Mouse (Mus musculus) layer of hippocampus, adult 11-12 months (tissue): ENCODE results near the gene Peli2.
A peak's percentile ranks its signal among the peaks of the same experiment; 100 is the strongest.

Experiments
- DNase-seq: peaks from one replicate; pipeline ENCODE4 v3.0.0; 2022; ENCODE audit warnings: low spot score

Peli2 gene

GRCm38 (mm10) chr14:48289602-48290599, 169.3 kb downstream of the Peli2 start:
- no peak for DNase-seq

GRCm38 (mm10) chr14:48293498-48293897, 172.9 kb downstream of the Peli2 start:
- DNase-seq: no peak

GRCm38 (mm10) chr14:48295410-48295809, 174.8 kb downstream of the Peli2 start:
- no peak for DNase-seq

- no peak for DNase-seq
Observed at GRCm38 (mm10) chr14:48295815-48296271, 175.2 kb downstream of the Peli2 start.

DNA sequence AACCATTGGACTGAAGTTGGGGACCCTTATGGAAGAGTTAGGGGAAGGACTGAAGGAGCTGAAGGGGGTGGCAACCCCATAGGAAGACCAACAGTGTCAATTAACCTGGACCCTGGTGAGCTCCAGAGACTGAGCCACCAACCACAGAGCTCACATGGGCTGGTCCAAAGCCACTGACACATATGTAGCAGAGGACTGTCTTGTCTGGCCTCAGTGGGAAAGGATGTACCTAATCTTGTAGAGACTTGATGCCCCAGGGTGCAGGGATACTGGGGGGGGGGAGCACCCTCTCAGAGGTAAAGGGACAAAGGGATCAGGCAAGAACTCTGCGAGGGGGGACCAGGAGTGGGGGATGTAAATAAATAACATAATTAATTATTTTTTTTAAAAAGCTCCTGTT, 176.2 kb downstream of the Peli2 start:
- DNase-seq: no peak

- no peak for DNase-seq
Observed at GRCm38 (mm10) chr14:48302471-48303186, 182.0 kb downstream of the Peli2 start.

- peak; percentile 26 for DNase-seq
Observed at GRCm38 (mm10) chr14:48303235-48303634, 182.6 kb downstream of the Peli2 start.

DNA sequence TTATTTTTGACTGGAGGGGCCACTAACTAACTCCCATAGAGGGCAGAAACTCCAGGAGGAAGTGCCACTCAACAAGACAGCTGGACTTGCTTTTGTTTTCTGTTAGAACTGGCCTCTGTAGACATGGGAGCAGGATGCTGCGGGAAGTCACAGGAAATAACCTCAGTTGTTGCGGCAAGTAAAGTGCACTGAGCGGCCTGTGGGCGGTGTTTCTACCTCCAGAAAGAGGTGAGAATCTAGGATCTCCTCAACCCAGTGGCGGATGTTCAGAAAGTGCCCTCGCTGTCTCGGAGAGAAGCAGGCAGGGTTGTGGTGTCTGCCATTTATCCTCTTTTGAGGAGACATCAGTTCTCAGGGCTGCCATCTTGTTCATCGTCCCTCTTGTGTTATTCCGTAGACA, 183.2 kb downstream of the Peli2 start:
- DNase-seq: no peak

DNA sequence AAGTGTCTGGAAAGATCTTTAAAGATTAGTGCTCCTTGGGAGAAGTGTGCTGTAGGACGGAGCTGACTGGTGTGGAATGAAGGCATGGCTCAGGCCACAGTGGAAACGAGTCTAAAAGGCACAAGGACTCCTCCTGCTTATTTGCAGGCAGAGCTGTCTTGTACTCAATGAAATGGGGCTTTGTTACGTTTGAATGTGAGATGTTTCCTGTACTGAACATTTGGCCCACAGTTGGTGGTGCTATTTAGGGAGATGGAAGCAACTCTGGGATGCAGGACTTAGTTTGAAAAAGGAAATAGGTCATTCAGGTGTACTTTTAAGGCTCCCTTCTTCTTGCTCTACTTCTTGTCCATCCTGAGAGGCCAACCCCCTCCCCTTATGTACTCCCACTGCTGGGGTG, 192.6 kb downstream of the Peli2 start:
- no peak for DNase-seq

GRCm38 (mm10) chr14:48316396-48316795, 195.8 kb downstream of the Peli2 start:
- DNase-seq: no peak

GRCm38 (mm10) chr14:48323771-48324459, 203.3 kb downstream of the Peli2 start:
- DNase-seq: no peak

DNA sequence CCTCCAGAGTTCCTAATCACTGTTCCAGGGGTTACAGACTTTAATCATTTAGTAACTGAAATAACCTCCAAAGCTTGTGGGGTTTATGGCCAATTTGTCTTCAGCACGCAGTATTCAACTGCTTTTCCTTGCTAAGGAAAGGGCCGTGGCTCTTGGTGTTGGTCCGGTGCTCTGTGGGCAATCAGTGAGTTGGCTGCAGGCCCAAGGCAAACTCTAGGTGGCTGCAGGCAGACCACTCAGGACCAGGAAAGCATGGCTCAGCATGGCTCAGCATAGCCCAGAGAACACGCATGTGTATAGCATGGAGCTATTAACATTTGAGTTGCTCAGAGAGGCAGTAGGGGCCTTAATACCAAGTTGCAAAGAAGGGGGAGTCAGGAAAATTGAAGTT, 203.8 kb downstream of the Peli2 start:
- DNase-seq: no peak

DNA sequence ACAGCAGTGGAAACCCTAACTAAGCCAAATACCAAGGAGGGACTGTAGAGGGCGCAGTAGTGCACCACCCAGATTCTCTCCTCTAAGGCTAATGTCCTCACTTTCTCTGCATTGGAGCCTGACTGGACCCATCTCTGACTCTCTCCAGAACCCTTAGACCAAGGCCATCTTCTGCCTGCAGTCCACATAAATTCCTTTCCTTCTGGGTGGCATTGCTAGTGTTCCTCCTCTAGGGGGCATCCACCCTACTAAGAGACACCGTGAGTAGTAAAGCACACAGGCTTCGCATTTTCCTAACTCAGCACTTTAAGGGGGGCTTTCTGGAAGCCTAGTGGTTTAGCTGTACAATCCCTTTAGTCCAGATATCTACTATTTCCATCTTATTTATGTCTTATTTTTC, 207.1 kb downstream of the Peli2 start:
- DNase-seq: no peak

DNA sequence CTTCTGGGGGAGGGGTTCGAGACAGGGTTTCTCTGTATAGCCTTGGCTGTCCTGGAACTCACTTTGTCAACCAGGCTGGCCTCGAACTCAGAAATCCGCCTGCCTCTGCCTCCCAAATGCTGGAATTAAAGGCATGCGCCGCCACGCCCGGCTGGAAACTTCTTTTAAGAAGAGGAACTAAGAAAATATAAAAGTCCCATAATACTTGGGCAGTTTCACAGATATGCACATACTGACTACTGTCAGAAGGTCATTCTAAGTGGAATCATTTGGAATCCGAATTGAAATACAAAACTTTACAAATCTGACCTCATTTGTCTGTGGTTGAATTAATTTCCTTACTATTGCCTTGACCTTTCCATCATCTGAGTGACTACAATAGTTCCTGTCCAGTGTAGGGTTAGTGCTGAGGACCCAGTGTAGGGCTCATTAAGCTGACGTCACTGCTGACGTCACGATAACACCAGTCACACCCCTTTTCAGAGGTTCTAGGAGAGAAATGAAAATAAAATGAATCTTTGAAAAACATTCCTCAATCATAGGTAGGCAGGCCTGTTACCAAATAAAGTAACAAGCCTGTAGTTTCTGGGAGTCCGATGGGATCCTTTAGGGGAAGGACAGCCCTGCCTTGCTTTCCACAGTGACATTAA, 209.2 kb downstream of the Peli2 start:
- DNase-seq: no peak
